Mouse (Mus musculus) lung, embryonic 15.5 days (tissue): ENCODE measurements around the gene Drc3. TPM values are rescaled to one million over a fixed set of nuclear protein-coding genes. Genes with fewer than 3 reads are reported as not detected.
"Not testable (repeated sequence)": the region's sequence is repeated elsewhere in the genome, so short reads cannot be mapped to it uniquely, and the experiment has no call there.

Experiments used
- ATAC-seq: fragments of 200-750 bp; cut with Nextera tagmentation; 2 replicates; pipeline ENCODE4 v1.8.0; 2017; ENCODE audit warnings: moderate number of reproducible peaks, borderline replicate concordance; ENCODE audit not compliant: low FRiP score, low TSS enrichment; ENCODE audit errors: extremely low read depth
- H3K27ac ChIP-seq: fragments of 300-500 bp; sonication (generic); 2 replicates; pipeline ENCODE4 v1.5.1; 2015; ENCODE audit warnings: moderate library complexity, mild to moderate bottlenecking, inconsistent platforms
- H3K27me3 ChIP-seq: fragments of 300-500 bp; sonication (generic); 2 replicates; pipeline ENCODE4 v1.6.1; 2015; ENCODE audit warnings: inconsistent platforms
- H3K36me3 ChIP-seq: fragments of 300-500 bp; sonication (generic); 2 replicates; pipeline ENCODE4 v1.6.1; 2015; ENCODE audit warnings: inconsistent platforms
- H3K4me1 ChIP-seq: fragments of 300-500 bp; sonication (generic); 2 replicates; pipeline ENCODE4 v1.6.1; 2015; ENCODE audit warnings: inconsistent platforms
- H3K4me2 ChIP-seq: fragments of 300-500 bp; sonication (generic); 2 replicates; pipeline ENCODE4 v1.6.1; 2015; ENCODE audit warnings: inconsistent platforms, mild to moderate bottlenecking, moderate library complexity
- H3K4me3 ChIP-seq: fragments of 300-500 bp; sonication (generic); 2 replicates; pipeline ENCODE4 v1.5.1; 2015; ENCODE audit warnings: mild to moderate bottlenecking, inconsistent platforms
- H3K9ac ChIP-seq: fragments of 300-500 bp; sonication (generic); 2 replicates; pipeline ENCODE4 v1.6.1; 2015; ENCODE audit warnings: inconsistent platforms
- H3K9me3 ChIP-seq: fragments of 300-500 bp; sonication (generic); 2 replicates; pipeline ENCODE4 v1.6.1; 2016; ENCODE audit warnings: inconsistent platforms
- WGBS: fragments of 180-500 bp; shearing (Covaris S2); methylation state at CpG from one replicate; pipeline ENCODE4 v1.1.7; 2015; 5-methylcytosine and 5-hydroxymethylcytosine counted together
- polyA plus RNA-seq: library from polyadenylated mRNA; unstranded; fragments of >200 nt; fragmentation: Nextera tagmentation; extraction: Ambion mirVana; gene quantifications from 2 replicates; pipeline ENCODE4 v1.2.1, GENCODE M21; 2015

Drc3 gene
- polyA plus RNA-seq, 1 experiment from 2014 or later, result 6.1 TPM

DNA sequence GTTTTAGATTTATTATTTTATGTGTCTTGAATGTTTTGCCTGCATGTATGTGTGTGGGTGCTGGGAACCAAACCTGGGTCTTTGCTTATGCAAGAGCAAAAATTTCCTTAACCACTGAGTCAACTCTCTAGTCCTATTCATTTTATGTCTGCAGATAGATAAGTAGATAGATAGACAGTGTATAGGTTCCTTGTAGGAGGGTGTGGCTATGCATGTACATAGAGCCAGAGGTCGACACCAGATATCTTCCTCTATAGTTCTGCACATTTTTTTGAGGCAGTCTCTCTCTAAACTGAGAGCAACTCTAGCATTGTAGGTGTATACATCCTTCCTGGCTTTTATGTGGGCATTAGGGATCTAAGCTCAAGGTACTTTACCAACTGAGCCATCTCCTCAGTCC lies 82.0 kb downstream of the Drc3 start:
- H3K4me3 ChIP-seq, result no peak overlapping the region
- peaks cover 60% of the 10 kb centered on the region for H3K36me3 ChIP-seq
- no peak overlapping the region for H3K9ac ChIP-seq
- ATAC-seq, result no peak
- no peaks in the 10 kb centered on the region for H3K9me3 ChIP-seq
- no peak overlapping the region for H3K27ac ChIP-seq
- no peaks in the 10 kb centered on the region for H3K27me3 ChIP-seq
- no peak overlapping the region for H3K4me2 ChIP-seq
- no peaks in the 10 kb centered on the region for H3K4me1 ChIP-seq
- 96% methylated on average over 1 of the region's 1 CpGs for WGBS

DNA sequence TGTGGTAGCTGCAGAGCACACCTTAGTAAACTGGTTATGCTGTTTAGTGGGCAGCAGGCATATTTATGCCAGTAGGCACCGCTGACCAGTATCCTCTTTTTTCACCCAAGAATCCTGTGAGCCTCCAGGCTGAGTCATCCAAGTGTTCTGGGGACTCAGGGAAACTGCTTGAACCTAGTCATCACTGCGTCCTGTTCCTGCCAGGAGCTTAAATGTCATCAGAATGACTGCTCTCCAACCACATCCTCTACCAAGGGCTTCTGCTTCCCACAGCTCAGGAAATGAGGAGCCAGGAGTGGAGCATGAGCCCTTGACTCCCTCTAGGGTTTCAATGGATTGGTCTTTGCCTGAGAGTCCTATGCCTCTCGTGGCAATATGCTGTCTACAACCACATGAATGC lies 83.5 kb downstream of the Drc3 start:
- Histone ChIP-seq H3K27me3 (no peaks in the 10 kb centered on the region), H3K9me3 (no peaks in the 10 kb centered on the region), H3K4me2 (no peak overlapping the region), H3K4me1 (no peaks in the 10 kb centered on the region), H3K4me3 (no peak overlapping the region), H3K27ac (no peak overlapping the region), H3K9ac (no peak overlapping the region), H3K36me3 (peaks cover 58% of the 10 kb centered on the region)
- no peak for ATAC-seq
- WGBS, result 83% methylated on average over 3 of the region's 3 CpGs

DNA sequence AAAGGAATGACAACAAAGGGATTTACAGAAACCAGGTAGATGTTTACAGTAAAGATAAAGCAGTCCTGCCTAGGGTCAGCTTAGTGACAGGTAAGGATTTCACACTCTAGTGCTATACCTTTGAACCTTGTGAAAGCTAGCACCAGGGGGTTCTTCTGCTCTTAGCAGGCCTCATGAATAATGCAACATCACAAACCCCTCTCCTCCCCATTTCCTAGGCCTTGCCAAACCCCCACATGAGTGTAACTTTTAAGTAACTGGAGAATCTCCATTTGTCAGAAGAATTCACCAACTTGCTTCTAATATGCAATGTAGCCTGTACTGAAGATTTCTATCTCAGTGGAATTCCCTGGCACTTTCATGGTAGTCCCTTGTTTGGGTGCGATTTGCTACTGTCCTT lies 86.5 kb downstream of the Drc3 start:
- 18% methylated on average over 1 of the region's 1 CpGs for WGBS
- not testable (repeated sequence) for H3K27ac ChIP-seq, H3K4me3 ChIP-seq, ATAC-seq, H3K9me3 ChIP-seq, H3K27me3 ChIP-seq, H3K9ac ChIP-seq, H3K4me1 ChIP-seq, H3K4me2 ChIP-seq
- peaks cover 58% of the 10 kb centered on the region for H3K36me3 ChIP-seq

DNA sequence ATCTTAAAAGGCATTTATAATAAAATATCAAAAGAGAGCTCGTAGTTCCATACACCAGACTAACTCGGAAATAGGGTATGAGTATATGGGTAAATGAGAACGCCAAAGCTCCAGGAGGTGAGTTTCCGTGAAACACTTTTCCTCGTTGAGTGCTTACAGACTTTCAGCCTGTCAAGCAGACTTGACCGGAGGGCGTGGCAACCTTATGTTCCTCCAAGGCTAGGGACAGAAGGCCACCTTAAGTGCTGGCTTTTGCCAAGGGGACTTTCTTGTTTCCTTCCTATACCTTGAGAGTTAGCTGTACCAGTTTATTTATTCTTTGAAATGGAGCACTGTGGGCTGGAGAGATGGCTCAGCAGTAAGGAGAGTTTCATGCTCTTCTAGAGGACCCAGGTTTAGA lies 87.0 kb downstream of the Drc3 start:
- 35% methylated on average over 7 of the region's 7 CpGs for WGBS
- Histone ChIP-seq H3K4me3 (no peak overlapping the region), H3K36me3 (peaks cover 53% of the 10 kb centered on the region), H3K9ac (no peak overlapping the region), H3K4me2 (no peak overlapping the region), H3K4me1 (no peaks in the 10 kb centered on the region), H3K27me3 (no peaks in the 10 kb centered on the region), H3K27ac (no peak overlapping the region), H3K9me3 (no peaks in the 10 kb centered on the region)
- ATAC-seq, result no peak

DNA sequence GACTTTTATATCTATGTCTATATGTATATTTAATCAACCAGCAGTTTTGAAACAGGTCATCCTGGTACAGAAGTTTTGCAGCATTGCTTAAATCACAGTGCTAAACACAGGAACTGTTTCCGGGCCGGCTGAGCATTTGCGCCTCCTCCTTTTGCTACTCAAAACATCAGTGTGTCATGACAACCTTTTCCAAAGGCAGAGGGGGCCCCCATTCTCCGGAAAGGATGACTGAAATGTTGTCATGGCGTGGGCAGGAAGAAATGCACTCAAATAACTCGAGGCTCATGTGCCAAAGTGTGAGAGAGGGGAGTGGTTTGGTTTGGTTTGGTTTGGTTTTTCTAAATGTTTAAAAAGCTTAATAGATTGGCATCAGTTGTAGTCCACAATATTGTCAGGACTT lies 89.8 kb downstream of the Drc3 start:
- ATAC-seq, result no peak
- Histone ChIP-seq H3K9ac (no peak overlapping the region), H3K9me3 (no peaks in the 10 kb centered on the region), H3K27ac (no peak overlapping the region), H3K4me3 (no peak overlapping the region), H3K4me2 (no peak overlapping the region), H3K27me3 (no peaks in the 10 kb centered on the region), H3K36me3 (peaks cover 33% of the 10 kb centered on the region), H3K4me1 (no peaks in the 10 kb centered on the region)
- WGBS, result 88% methylated on average over 6 of the region's 6 CpGs

Other genes with a start within 250 kb of the Drc3 start
- 27.9 and 28.2 TPM in 2 replicates for gene Rai1, start 248.3 kb upstream of the Drc3 start, polyA plus RNA-seq
- gene Srebf1, start 130.7 kb upstream of the Drc3 start, polyA plus RNA-seq, result 74.3 and 76.8 TPM in 2 replicates
- gene Tom1l2, start 424 bp upstream of the Drc3 start, polyA plus RNA-seq, result 23.3 and 26.1 TPM in 2 replicates
- gene Gid4, start 63.8 kb downstream of the Drc3 start, polyA plus RNA-seq, result 23.7 and 25.5 TPM in 2 replicates
- gene Atpaf2, start 65.1 kb downstream of the Drc3 start, polyA plus RNA-seq, result 51.6 and 54.7 TPM in 2 replicates
- 104 and 106 TPM in 2 replicates for gene Drg2, start 101.3 kb downstream of the Drc3 start, polyA plus RNA-seq
- 0.05 and 0.09 TPM in 2 replicates for gene Myo15, start 116.0 kb downstream of the Drc3 start, polyA plus RNA-seq
- gene Alkbh5, start 183.1 kb downstream of the Drc3 start, polyA plus RNA-seq, result 31.8 and 38.0 TPM in 2 replicates